Mouse (Mus musculus) T-helper 1 cell (primary cell): Measurements from ENCODE around the gene 4931406C07Rik.
"Not testable (repeated sequence)": the region's sequence is repeated elsewhere in the genome, so short reads cannot be mapped to it uniquely, and the experiment has no call there.

ENCODE experiments used
- in situ Hi-C: fragments of 300-600 bp; cut with MboI, MseI; formaldehyde crosslinking; loops from one replicate; pipeline ENCODE4 v1.15.1; 2025; ENCODE audit warnings: high pct_unique_total_duplicates

Gene 4931406C07Rik

GRCm38 (mm10) chr9:15306398-15307119, at the start of gene 4931406C07Rik:
Gene 4931406C07Rik (minus strand): TSS chr9:15306448.
- in situ Hi-C loops = no loop called here

DNA sequence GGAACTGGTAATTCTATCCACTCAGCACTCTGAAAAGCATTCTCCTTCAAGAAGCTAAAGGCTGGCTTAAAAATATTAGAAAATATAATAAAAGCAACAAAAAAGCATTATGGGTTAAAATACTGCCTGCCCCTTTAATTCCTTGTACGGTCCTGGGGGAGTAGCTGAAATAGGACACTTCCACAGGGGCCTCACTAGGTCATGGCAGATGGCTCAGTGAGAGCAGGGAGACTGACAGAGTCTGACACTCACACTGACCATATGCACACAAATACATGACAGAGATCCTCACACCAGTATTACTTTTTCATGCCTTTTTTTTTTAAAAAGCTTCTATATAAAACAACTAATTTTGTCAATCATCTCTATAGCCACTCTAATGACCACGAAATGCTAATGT, 43.7 kb upstream of the 4931406C07Rik start:
- in situ Hi-C loops = loop anchor here (25.0 kb wide), 1 partner anchor 1538 kb away; no protein-coding TSS in a partner anchor

- in situ Hi-C loops = loop anchor here (25.0 kb wide), 1 partner anchor 1525 kb away; no protein-coding TSS in a partner anchor
Observed at GRCm38 (mm10) chr9:15337776-15338175, 31.5 kb upstream of the 4931406C07Rik start.

DNA sequence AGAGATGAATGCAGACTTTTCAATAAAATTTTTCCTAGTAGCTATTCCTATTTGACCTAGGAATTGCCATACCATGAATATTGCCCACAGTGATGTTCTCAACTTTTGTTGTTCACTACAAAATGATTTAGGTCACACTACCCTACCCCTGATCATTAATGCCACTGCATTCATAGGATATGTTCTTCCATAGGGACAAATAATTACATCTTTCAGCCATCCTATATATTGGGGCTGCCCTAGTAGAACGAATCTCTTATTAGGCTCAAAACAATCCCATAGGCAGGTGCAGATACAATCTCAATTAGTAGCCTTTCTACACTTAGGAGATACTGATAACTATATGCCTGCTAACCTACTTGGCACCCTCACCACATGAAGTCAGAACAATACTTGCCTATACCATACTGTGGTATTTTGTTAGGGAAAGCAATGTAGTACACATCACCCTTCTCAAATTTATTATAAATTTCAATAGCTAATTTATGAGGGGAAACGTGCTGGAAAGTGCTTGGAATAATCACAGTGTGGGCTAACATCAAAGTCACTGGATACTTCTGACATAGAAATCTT, 12.0 kb upstream of the 4931406C07Rik start:
- in situ Hi-C loops = no loop called here

DNA sequence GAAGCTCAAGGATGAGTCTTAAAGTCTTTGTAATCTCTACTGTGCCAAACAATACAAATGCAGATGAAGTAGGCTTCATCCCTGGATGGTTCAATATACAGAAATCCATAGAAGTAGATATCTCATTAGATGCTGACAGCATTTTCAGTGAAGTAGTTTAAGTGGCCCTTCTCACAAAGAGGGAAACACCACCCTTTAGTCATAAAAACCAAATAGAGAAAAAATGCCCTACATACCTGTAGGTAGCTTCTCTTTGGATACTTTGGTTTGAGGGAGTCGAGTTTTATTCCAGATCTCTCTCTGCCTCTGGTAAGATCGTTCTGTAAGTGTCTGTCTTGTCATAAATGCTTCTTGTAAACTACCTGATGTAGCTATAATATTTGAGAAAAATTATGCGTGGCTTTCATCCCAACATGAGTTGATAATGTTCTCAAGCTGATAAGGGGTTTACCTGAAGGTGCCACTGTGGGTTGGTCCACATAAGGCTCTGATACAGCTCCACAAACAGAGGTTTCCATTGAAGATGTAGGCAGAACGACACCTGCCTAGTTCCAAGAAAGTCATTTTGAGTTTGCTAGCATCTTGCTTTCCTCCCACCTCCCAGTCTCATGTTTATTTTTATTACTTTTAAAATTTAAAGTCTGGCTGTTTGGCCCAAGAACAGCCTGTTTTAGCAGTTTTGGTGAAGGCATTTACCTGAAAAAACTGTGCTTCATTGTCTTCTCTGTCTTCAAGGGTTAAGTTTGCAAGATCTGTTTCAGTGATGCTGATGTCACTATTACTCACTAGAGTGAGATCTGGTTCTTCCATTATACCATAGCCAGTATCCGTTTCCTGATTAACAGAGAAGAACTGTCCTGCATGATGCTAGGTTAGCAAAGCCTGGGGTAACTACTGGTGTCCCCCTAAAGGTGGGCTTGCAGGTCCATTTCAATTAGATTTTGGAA, 11.2 kb upstream of the 4931406C07Rik start:
- in situ Hi-C loops = no loop called here

GRCm38 (mm10) chr9:15316296-15316695, 10.0 kb upstream of the 4931406C07Rik start:
- in situ Hi-C loops = not testable (repeated sequence)

DNA sequence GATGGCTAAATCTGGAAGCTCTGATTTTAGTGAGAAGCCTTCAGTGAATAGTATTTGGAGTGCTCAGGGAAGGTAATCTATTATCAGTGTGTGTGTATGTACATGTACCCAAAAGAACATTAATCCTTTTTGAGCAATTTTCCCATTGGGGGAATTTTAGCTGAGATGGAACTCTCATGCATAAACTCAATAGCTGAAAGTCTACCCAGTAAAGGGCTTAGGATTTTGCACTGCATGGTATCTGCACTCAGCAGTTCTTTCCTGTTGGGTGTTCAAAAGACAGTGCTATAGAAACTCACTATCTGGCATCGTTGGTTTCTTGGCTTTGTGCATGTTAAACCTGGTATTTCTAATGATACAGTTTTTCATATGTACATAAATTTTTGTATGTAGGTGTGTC, 8.4 kb upstream of the 4931406C07Rik start:
- in situ Hi-C loops = no loop called here

GRCm38 (mm10) chr9:15313633-15314032, 7.4 kb upstream of the 4931406C07Rik start:
- in situ Hi-C loops = no loop called here

GRCm38 (mm10) chr9:15312054-15312735, 5.9 kb upstream of the 4931406C07Rik start:
- in situ Hi-C loops = no loop called here

GRCm38 (mm10) chr9:15310179-15310578, 3.9 kb upstream of the 4931406C07Rik start:
- in situ Hi-C loops = no loop called here

- in situ Hi-C loops = no loop called here
Observed at GRCm38 (mm10) chr9:15309425-15309824, 3.2 kb upstream of the 4931406C07Rik start.

DNA sequence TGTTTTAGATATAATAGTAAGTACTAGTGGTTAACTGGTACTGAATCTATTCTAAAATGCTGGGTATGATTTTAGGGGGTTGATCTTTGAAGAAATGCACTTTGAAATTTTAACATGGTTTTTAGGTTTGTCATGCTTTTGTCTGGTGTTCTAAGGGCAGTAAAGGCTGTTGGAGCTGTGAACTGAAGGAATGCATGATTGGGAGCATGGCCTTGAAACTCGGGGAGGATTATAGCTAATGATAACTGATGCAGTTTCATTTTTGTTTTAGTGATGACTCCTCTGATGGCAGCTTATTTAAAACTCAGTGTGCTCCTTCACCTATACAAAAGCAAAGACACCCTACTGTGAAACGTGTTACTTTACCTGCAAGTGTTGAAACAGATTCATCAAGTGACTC, 2.0 kb upstream of the 4931406C07Rik start:
- in situ Hi-C loops = no loop called here

DNA sequence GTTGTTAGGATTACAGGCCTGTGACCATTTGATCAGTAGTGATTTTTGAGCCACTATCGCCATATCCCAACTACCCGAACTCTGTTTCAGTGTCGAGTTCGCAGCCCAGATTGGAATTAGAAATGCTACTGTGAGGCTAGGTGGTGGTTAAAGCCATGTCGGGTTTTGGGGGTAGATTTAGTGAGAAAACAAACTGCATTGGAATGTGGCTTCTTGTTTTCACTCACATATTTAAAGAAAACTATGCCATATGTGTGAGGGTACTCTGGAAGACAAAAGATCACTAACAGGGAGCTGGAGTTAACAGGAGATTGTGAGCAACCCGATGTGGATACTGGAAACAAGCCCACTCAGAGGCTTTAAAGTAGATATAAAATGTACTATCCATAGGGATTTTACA, 1.0 kb upstream of the 4931406C07Rik start:
- in situ Hi-C loops = no loop called here

GRCm38 (mm10) chr9:15305503-15306397, 498 bp downstream of the 4931406C07Rik start, which contains the start of gene Taf1d:
Gene Taf1d (plus strand): TSS chr9:15306214.
- in situ Hi-C loops = no loop called here

DNA sequence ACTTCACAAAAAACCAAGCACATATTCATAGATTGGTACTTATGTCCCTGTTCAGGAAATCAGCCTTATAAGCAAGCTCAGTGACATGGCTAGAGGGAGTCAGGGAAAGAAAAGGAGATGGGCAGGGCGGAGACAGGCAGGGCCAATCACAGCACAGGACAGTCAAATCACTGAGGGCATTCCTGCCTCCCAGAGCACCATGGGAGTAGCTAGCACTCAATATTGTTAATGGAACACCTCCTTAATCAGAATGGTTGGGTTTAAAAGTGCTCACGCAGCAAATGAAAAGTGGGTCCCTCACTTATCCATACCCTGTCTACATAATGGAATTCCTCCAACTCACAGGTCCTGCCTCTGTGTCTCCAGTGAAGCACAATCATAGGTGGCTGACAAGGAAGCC, 3.4 kb downstream of the 4931406C07Rik start:
- in situ Hi-C loops = no loop called here

- in situ Hi-C loops = not testable (repeated sequence)
Observed at GRCm38 (mm10) chr9:15302006-15302405, 4.2 kb downstream of the 4931406C07Rik start.

GRCm38 (mm10) chr9:15301399-15301798, 4.8 kb downstream of the 4931406C07Rik start:
- in situ Hi-C loops = no loop called here

GRCm38 (mm10) chr9:15300056-15300455, 6.2 kb downstream of the 4931406C07Rik start:
- in situ Hi-C loops = no loop called here

DNA sequence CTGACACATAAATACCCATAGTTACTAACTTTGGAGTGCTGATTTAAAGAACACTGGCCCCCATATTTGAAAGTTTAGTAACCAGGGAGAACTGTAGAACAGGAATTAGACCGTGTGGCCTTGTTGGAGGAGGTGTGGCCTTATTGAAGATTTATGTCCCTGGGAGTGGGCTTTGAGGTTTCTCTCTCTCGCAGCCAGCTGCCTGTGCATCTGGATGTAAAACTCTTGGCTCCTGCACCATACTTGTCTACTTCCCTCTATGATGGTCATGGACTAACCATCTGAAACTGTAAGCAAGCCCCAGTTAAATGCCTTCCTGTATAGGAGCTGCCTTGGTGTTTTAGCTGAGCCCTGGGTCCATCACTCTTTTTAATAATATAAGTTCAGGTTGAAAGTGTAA, 7.8 kb downstream of the 4931406C07Rik start:
- in situ Hi-C loops = no loop called here

- in situ Hi-C loops = no loop called here
Observed at GRCm38 (mm10) chr9:15297112-15297511, 9.1 kb downstream of the 4931406C07Rik start.
